Mouse (Mus musculus): Measurements from ENCODE around the gene Hnrnpul2. TPM values are rescaled to one million over a fixed set of nuclear protein-coding genes. Genes with fewer than 3 reads are reported as not detected.

Hnrnpul2 gene
- polyA plus RNA-seq, 2 experiments: 2.8 to 39.5 TPM

- H3K36me3 ChIP-seq (replicated peaks; ENCODE audit: control insufficient read depth, insufficient read depth, low read depth): peaks cover 8% of the 10 kb centered on the region
- H3K4me1 ChIP-seq (replicated peaks; ENCODE audit: control insufficient read depth in 2 of 2, insufficient read depth in 2 of 2, low read length in 1 of 2): peaks cover 13 to 14% of the 10 kb centered on the region in 2 experiments
- H3K4me2 ChIP-seq (ENCODE audit: low read depth): peak overlapping the region; percentile 92
- H3K9me3 ChIP-seq (ENCODE audit: control insufficient read depth, low read length): no peaks in the 10 kb centered on the region
- TF ChIP-seq EP300 (IDR thresholded peaks at IDR 0.05; ENCODE audit: low read depth) (no peak), CTCF (IDR thresholded peaks at IDR 0.05; ENCODE audit: low read depth) (no peak)
- H3K27ac ChIP-seq: peak overlapping the region; percentile 9; the same call in 1 of the 2 replicates
- peak overlapping the region in 1 of 2 experiments; percentile 72; a peak in 1 of 4 replicates for H3K4me3 ChIP-seq (ENCODE audit: insufficient read depth in 1 of 2, low read depth in 2 of 2, low read length in 2 of 2)
- no peaks in the 10 kb centered on the region for H3K27me3 ChIP-seq (ENCODE audit: control insufficient read depth, insufficient read depth, low read length)
- ATAC-seq (ENCODE audit: insufficient read depth) (no peak), DNase-seq (ENCODE audit: low read depth in 3 of 3, low spot score in 3 of 3) (no peak)
- H3K9ac ChIP-seq (replicated peaks): no peak overlapping the region
- 68% methylated on average over 9 of the region's 9 CpGs for WGBS (ENCODE audit: insufficient replicate concordance)
Measured at GRCm38 (mm10) chr19:8803204-8803780, 16.5 kb upstream of the Hnrnpul2 start.

- WGBS (ENCODE audit: insufficient replicate concordance): 67% methylated on average over 11 of the region's 11 CpGs
- DNase-seq (ENCODE audit: low read depth in 3 of 3, low spot score in 3 of 3) (no peak), ATAC-seq (ENCODE audit: insufficient read depth) (no peak)
- Histone ChIP-seq H3K4me1 (replicated peaks; ENCODE audit: control insufficient read depth in 2 of 2, insufficient read depth in 2 of 2, low read length in 1 of 2) (peaks cover 10 to 11% of the 10 kb centered on the region in 2 experiments; a peak in 3 of 4 replicates), H3K36me3 (replicated peaks; ENCODE audit: control insufficient read depth, insufficient read depth, low read depth) (peaks cover 8% of the 10 kb centered on the region), H3K4me2 (ENCODE audit: low read depth) (no peak overlapping the region), H3K4me3 (ENCODE audit: insufficient read depth in 1 of 2, low read depth in 2 of 2, low read length in 2 of 2) (no peak overlapping the region), H3K9ac (replicated peaks) (no peak overlapping the region), H3K27me3 (ENCODE audit: control insufficient read depth, insufficient read depth, low read length) (no peaks in the 10 kb centered on the region), H3K27ac (no peak overlapping the region), H3K9me3 (ENCODE audit: control insufficient read depth, low read length) (no peaks in the 10 kb centered on the region)
- no peak for TF ChIP-seq CTCF (IDR thresholded peaks at IDR 0.05; ENCODE audit: low read depth)
- no peak for TF ChIP-seq EP300 (IDR thresholded peaks at IDR 0.05; ENCODE audit: low read depth)
Measured at GRCm38 (mm10) chr19:8803879-8804660, 15.7 kb upstream of the Hnrnpul2 start.

GRCm38 (mm10) chr19:8806810-8807209 lies 13.0 kb upstream of the Hnrnpul2 start:
- WGBS (ENCODE audit: insufficient replicate concordance): 82% methylated on average over 5 of the region's 5 CpGs
- peaks cover 27% of the 10 kb centered on the region for H3K36me3 ChIP-seq (replicated peaks; ENCODE audit: control insufficient read depth, insufficient read depth, low read depth)
- TF ChIP-seq EP300 (IDR thresholded peaks at IDR 0.05; ENCODE audit: low read depth) (no peak), CTCF (IDR thresholded peaks at IDR 0.05; ENCODE audit: low read depth) (no peak)

GRCm38 (mm10) chr19:8815812-8816211 lies 4.0 kb upstream of the Hnrnpul2 start:
- H3K4me2 ChIP-seq (ENCODE audit: low read depth): no peak overlapping the region
- no peak overlapping the region for H3K4me3 ChIP-seq (ENCODE audit: insufficient read depth in 1 of 2, low read depth in 2 of 2, low read length in 2 of 2)
- no peak for ATAC-seq (ENCODE audit: insufficient read depth)
- peaks cover 45% of the 10 kb centered on the region for H3K36me3 ChIP-seq (replicated peaks; ENCODE audit: control insufficient read depth, insufficient read depth, low read depth)
- H3K9ac ChIP-seq (replicated peaks): no peak overlapping the region
- 85% methylated on average over 11 of the region's 11 CpGs for WGBS (ENCODE audit: insufficient replicate concordance)
- no peak for TF ChIP-seq CTCF (IDR thresholded peaks at IDR 0.05; ENCODE audit: low read depth)
- TF ChIP-seq EP300 (IDR thresholded peaks at IDR 0.05; ENCODE audit: low read depth): no peak
- no peak overlapping the region for H3K27ac ChIP-seq
- peaks cover 3 to 14% of the 10 kb centered on the region in 2 experiments for H3K4me1 ChIP-seq (replicated peaks; ENCODE audit: control insufficient read depth in 2 of 2, insufficient read depth in 2 of 2, low read length in 1 of 2)
- no peak for DNase-seq (ENCODE audit: low read depth in 3 of 3, low spot score in 3 of 3)
- no peaks in the 10 kb centered on the region for H3K9me3 ChIP-seq (ENCODE audit: control insufficient read depth, low read length)
- no peaks in the 10 kb centered on the region for H3K27me3 ChIP-seq (ENCODE audit: control insufficient read depth, insufficient read depth, low read length)

More at GRCm38 (mm10) chr19:8806810-8807209, 13.0 kb upstream of the Hnrnpul2 start:
- no peak for ATAC-seq (ENCODE audit: insufficient read depth)
- no peak overlapping the region for H3K4me3 ChIP-seq (ENCODE audit: insufficient read depth in 1 of 2, low read depth in 2 of 2, low read length in 2 of 2)
- no peaks in the 10 kb centered on the region for H3K27me3 ChIP-seq (ENCODE audit: control insufficient read depth, insufficient read depth, low read length)
- no peak overlapping the region for H3K9ac ChIP-seq (replicated peaks)
- DNase-seq (ENCODE audit: low read depth in 3 of 3, low spot score in 3 of 3): no peak
- no peak overlapping the region for H3K4me2 ChIP-seq (ENCODE audit: low read depth)
- no peak overlapping the region for H3K27ac ChIP-seq
- H3K4me1 ChIP-seq (replicated peaks; ENCODE audit: control insufficient read depth in 2 of 2, insufficient read depth in 2 of 2, low read length in 1 of 2): peaks cover 6 to 8% of the 10 kb centered on the region in 2 experiments; a peak in 3 of 4 replicates
- H3K9me3 ChIP-seq (ENCODE audit: control insufficient read depth, low read length): no peaks in the 10 kb centered on the region

- Histone ChIP-seq H3K4me1 (replicated peaks; ENCODE audit: control insufficient read depth in 2 of 2, insufficient read depth in 2 of 2, low read length in 1 of 2) (peaks cover 5 to 16% of the 10 kb centered on the region in 2 experiments), H3K9me3 (ENCODE audit: control insufficient read depth, low read length) (no peaks in the 10 kb centered on the region), H3K9ac (replicated peaks) (peak overlapping the region; percentile 7), H3K27ac (no peak overlapping the region), H3K4me3 (ENCODE audit: insufficient read depth in 1 of 2, low read depth in 2 of 2, low read length in 2 of 2) (peak overlapping the region in 1 of 2 experiments; percentile 96; a peak in 2 of 4 replicates), H3K36me3 (replicated peaks; ENCODE audit: control insufficient read depth, insufficient read depth, low read depth) (peaks cover 41% of the 10 kb centered on the region), H3K27me3 (ENCODE audit: control insufficient read depth, insufficient read depth, low read length) (no peaks in the 10 kb centered on the region), H3K4me2 (ENCODE audit: low read depth) (peak overlapping the region; percentile 91)
- no peak for DNase-seq (ENCODE audit: low read depth in 3 of 3, low spot score in 3 of 3)
- ATAC-seq (ENCODE audit: insufficient read depth): no peak
- TF ChIP-seq CTCF (IDR thresholded peaks at IDR 0.05; ENCODE audit: low read depth) (no peak), EP300 (IDR thresholded peaks at IDR 0.05; ENCODE audit: low read depth) (no peak)
- 67% methylated on average over 3 of the region's 3 CpGs for WGBS (ENCODE audit: insufficient replicate concordance)
Measured at GRCm38 (mm10) chr19:8817001-8817400, 2.8 kb upstream of the Hnrnpul2 start.
